Mouse (Mus musculus) megakaryocyte, embryonic 14.5 days (primary cell): ENCODE results near the gene Tnni2. TPM values are rescaled to one million over a fixed set of nuclear protein-coding genes. Genes with fewer than 3 reads are reported as not detected.
A peak's percentile ranks its signal among the peaks of the same experiment; 100 is the strongest.

ENCODE experiments used
- H3K27me3 ChIP-seq: replicated peaks from 2 replicates; pipeline ENCODE3; 2012; ENCODE audit warnings: inconsistent platforms
- H3K36me3 ChIP-seq: replicated peaks from 2 replicates; pipeline ENCODE3; 2012; ENCODE audit warnings: low read length, inconsistent platforms, mixed read lengths
- H3K4me1 ChIP-seq: 2 replicates; pipeline ENCODE4 v1.6.1; 2012; ENCODE audit warnings: inconsistent platforms
- H3K4me3 ChIP-seq: replicated peaks from 2 replicates; pipeline ENCODE3; 2012; ENCODE audit warnings: moderate library complexity, mild to moderate bottlenecking, inconsistent platforms
- H3K9me3 ChIP-seq: 2 replicates; pipeline ENCODE4 v1.6.1; 2012; ENCODE audit warnings: inconsistent platforms
- FLI1 ChIP-seq: IDR thresholded peaks from 2 replicates; pipeline ENCODE4 v1.6.1; 2012; ENCODE audit warnings: low read length, inconsistent platforms, mixed read lengths
- GATA1 ChIP-seq: IDR thresholded peaks from 3 replicates; pipeline ENCODE4 v1.6.1; 2012; ENCODE audit warnings: mixed read lengths, low read length, inconsistent platforms, borderline replicate concordance
- polyA plus RNA-seq: library from polyadenylated mRNA; stranded (reverse); fragments of >175 nt; gene quantifications from 2 replicates; pipeline ENCODE4 v1.2.3, GENCODE M21; 2012; ENCODE audit warnings: low replicate concordance; ENCODE audit not compliant: insufficient read depth

Gene Tnni2
- polyA plus RNA-seq, 1 experiment, result 3.4 TPM

DNA sequence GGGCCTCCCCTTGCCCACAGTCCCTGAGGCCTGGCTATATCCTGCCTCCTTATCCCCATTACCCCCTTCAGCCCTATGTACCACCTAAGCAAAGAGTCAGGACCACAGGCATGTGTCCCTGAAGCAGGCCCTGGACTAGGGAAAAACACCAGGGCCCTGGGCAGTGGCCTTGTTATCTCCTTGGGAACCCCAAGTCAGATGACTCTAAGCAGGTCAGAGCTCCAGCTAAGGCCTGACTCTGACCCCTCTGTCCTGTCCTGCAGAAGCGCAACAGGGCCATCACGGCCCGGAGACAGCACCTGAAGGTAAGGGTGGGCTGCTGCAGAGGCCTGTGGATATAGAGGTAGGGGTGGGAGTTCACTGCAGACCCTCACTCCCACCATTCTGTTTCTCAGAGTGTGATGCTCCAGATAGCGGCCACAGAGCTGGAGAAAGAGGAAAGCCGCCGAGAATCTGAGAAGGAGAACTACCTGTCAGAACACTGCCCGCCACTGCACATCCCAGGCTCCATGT lies 1.4 kb downstream of the Tnni2 start:
- Histone ChIP-seq H3K9me3 (no peaks in the 10 kb centered on the region), H3K4me3 (no peak overlapping the region), H3K4me1 (peaks cover 18% of the 10 kb centered on the region), H3K36me3 (no peaks in the 10 kb centered on the region), H3K27me3 (peaks cover 33% of the 10 kb centered on the region)
- TF ChIP-seq GATA1 (no peak), FLI1 (no peak)

DNA sequence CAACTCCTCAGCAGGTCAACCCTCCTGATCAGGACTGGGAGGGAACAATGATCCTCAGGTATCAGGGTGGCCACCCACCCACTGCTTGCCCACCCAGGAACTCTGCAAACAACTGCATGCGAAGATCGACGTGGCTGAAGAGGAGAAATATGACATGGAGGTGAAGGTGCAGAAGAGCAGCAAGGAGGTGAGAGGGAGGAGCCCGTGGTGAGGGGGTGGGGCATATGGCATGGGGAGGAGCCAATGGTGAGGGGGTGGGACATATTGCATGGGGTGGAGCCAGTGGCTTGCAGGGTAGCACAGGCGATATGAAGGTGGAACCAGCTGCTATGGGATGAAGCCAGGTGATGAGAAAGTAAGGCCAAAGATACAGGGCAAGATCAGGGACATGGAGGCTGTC lies 1.9 kb downstream of the Tnni2 start:
- Histone ChIP-seq H3K4me1 (peaks cover 18% of the 10 kb centered on the region), H3K27me3 (peaks cover 29% of the 10 kb centered on the region), H3K36me3 (no peaks in the 10 kb centered on the region), H3K4me3 (no peak overlapping the region), H3K9me3 (no peaks in the 10 kb centered on the region)
- TF ChIP-seq FLI1 (no peak), GATA1 (no peak)

DNA sequence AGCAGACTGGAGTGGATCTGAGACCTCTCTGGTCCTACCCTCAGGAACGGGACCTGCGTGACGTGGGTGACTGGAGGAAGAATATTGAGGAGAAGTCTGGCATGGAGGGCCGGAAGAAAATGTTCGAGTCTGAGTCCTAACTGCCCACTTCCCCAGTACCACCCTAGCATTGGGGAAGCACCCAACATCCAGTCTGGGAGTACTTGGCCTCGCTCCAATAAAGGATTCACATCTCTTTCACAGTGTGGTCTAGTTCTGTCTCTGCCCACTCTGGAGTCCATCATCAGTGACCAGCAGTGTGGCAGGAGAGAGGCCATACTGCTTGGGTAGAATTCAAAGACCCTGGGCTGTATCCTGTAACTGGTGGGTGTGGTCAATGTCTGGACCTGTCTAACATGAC lies 2.6 kb downstream of the Tnni2 start:
- no peak overlapping the region for H3K4me3 ChIP-seq
- H3K4me1 ChIP-seq, result peaks cover 18% of the 10 kb centered on the region
- no peaks in the 10 kb centered on the region for H3K9me3 ChIP-seq
- H3K27me3 ChIP-seq, result peaks cover 22% of the 10 kb centered on the region
- TF ChIP-seq FLI1 (no peak), GATA1 (no peak)
- H3K36me3 ChIP-seq, result no peaks in the 10 kb centered on the region

DNA sequence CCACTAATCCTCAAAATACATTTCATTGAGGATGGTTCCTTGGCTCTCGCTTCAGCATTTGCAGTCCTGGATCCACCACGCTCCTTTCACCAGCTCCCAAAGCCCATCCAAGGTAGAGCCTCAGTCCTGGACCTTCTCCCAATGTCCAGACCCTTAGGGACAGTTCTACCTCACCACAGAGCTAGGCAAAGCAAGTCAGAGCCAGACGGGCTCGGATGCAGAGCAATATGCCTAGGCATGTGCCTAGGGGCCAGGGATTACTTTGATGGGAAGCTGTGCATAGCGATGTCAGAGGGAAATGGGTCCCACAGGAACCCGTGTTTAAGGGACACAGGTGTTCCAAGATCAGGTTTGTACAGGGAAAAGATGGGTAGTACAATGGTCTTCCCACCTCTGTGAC lies 3.7 kb downstream of the Tnni2 start:
- Histone ChIP-seq H3K9me3 (no peaks in the 10 kb centered on the region), H3K36me3 (no peaks in the 10 kb centered on the region), H3K27me3 (peaks cover 15% of the 10 kb centered on the region), H3K4me3 (no peak overlapping the region), H3K4me1 (peaks cover 18% of the 10 kb centered on the region)
- TF ChIP-seq GATA1 (no peak), FLI1 (no peak)

DNA sequence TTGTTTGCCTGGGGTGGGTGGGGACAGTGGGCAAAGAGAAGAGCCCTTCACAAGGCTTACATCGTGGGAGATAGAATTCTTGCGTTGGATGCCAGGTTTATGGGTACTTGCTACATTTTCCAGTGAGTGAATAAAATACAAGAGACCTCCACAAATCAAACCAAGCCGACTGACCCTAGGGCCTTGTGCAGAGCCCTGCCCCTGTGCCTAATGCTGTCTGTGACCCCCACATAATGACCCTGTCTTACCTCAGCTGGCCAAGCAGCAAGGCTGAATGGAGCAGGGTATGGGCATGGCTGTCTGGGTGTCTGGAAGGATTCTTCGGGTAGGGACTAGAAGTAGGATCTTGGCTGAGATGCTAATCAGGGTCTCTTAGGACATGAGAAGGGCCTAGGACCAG lies 4.7 kb downstream of the Tnni2 start:
- no peak for TF ChIP-seq FLI1
- TF ChIP-seq GATA1, result no peak
- no peaks in the 10 kb centered on the region for H3K36me3 ChIP-seq
- peaks cover 18% of the 10 kb centered on the region for H3K4me1 ChIP-seq
- H3K4me3 ChIP-seq, result no peak overlapping the region
- H3K27me3 ChIP-seq, result peaks cover 15% of the 10 kb centered on the region
- H3K9me3 ChIP-seq, result no peaks in the 10 kb centered on the region

DNA sequence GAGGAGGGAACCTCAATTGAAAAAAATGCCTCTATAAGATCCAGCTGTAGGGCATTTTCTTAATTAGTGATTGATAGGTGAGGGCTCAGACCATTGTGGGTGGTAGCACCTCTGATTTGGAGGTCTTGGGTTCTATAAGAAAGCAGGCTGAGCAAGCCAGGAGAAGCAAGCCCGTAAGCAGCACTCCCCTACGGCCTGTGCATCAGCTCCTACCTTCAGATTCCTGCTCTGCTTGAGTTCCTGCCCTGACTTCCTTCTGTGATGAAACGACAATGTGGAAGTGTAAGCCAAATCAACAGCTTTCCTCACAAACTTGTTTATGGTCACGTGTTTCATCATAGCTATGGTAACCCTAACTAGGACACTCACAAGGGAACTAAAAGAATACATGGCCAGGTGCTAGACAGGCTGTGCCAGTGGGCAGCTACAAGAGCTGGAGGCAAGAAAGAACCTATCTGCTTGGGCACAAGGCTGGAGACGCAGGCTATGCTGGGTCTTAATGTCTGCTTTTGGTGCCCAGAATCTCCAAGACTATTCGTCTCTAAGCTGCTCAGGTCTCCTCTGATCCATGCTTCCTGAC lies 7.5 kb downstream of the Tnni2 start:
- Histone ChIP-seq H3K27me3 (peaks cover 13% of the 10 kb centered on the region), H3K4me1 (peaks cover 4% of the 10 kb centered on the region), H3K9me3 (no peaks in the 10 kb centered on the region), H3K4me3 (no peak overlapping the region), H3K36me3 (no peaks in the 10 kb centered on the region)
- TF ChIP-seq FLI1 (no peak), GATA1 (no peak)

DNA sequence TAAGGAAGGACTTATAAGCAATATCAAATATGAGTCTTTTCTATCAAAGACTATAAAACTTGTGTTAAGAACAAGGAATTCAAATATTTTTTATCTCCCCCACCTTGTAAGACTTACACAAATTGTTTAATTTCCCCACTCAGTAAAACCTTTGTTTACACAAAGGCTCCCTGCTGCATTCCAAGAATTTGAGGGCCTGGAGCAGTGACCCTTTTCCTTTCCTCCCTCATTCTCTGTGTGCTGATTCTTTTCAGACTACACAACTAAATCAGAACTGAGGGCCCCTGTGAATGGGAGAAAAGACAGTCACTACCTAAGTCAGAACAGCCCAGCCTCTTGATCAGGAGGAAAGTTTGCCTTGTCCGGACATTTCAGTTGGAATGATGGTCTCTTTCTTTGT lies 13.1 kb downstream of the Tnni2 start:
- Histone ChIP-seq H3K4me1 (peaks cover 34% of the 10 kb centered on the region), H3K9me3 (no peaks in the 10 kb centered on the region), H3K36me3 (no peaks in the 10 kb centered on the region), H3K27me3 (peaks cover 14% of the 10 kb centered on the region), H3K4me3 (no peak overlapping the region)
- TF ChIP-seq FLI1 (no peak), GATA1 (no peak)

DNA sequence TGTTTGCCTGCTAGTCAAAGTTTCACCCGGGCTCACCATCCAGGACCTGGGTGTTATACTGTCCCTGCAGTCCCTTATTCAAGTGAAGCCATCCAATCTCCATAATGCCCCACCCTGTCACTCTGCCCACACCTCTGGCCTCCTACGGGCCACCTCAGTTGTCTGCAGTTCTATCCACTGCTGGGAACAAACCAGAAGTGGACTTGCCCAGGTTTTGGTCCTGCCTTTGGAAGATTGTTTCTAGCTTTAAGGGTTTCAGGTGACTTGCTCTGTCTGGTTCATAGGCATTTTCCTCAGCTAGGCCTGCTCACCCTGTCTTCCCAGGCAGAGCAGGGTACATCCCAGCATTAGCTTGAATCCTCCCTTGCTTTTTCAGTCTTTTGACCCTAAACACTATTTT lies 13.6 kb downstream of the Tnni2 start:
- peaks cover 18% of the 10 kb centered on the region for H3K27me3 ChIP-seq
- no peak overlapping the region for H3K4me3 ChIP-seq
- no peaks in the 10 kb centered on the region for H3K9me3 ChIP-seq
- TF ChIP-seq GATA1 (no peak), FLI1 (no peak)
- H3K4me1 ChIP-seq, result peaks cover 37% of the 10 kb centered on the region
- H3K36me3 ChIP-seq, result no peaks in the 10 kb centered on the region

DNA sequence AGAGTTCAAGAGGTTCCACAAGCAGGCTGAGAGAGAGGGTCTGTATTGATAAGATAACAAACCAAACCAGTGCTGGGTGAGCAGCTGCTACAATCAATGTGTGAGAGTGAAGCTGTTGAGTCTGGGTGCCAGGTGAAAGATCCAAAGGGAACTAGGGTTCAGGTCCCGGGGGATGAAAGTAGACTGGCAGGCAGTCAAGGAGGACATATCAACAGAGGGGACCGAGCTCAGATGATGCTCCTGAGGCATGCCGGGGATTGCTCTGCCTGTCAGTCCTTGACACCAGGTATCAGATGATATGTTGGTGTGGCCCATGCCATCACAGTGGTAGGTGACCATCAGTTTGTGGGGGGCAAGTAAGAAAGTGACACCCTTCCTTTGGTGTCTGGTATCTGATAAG lies 15.2 kb downstream of the Tnni2 start:
- H3K36me3 ChIP-seq, result no peaks in the 10 kb centered on the region
- H3K4me1 ChIP-seq, result peaks cover 51% of the 10 kb centered on the region
- no peaks in the 10 kb centered on the region for H3K9me3 ChIP-seq
- H3K27me3 ChIP-seq, result peaks cover 27% of the 10 kb centered on the region
- H3K4me3 ChIP-seq, result peak overlapping the region; percentile 17
- no peak for TF ChIP-seq GATA1
- TF ChIP-seq FLI1, result no peak

DNA sequence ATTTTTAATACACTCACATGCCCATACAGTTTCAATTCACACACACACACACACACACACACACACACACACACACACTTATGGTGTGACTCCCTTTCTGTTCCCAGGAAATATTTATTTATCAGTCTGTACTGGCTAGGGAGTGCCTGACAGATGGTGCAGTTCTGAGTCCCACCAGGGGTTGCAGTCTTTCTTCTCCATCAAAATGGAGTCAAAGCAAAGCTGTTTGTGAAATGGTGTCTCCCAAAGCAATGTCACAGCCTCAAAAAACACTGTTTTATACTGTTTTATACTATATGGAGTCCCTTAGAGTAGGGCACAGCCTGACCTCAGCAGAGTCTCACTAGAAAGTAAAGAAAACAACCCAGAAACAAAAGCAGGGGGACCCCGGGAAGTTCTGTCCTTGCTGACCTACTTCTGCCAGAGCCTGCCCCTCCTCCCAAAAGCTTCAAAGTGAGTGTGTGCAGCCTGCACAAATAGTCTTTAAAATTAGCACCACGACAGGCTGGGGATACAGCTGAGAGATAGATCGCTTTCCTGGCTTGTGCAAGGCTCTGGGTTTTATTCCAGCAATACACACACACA lies 15.7 kb downstream of the Tnni2 start:
- no peaks in the 10 kb centered on the region for H3K9me3 ChIP-seq
- peaks cover 32% of the 10 kb centered on the region for H3K27me3 ChIP-seq
- TF ChIP-seq GATA1, result no peak
- TF ChIP-seq FLI1, result no peak
- H3K4me1 ChIP-seq, result peaks cover 56% of the 10 kb centered on the region
- H3K4me3 ChIP-seq, result no peak overlapping the region
- no peaks in the 10 kb centered on the region for H3K36me3 ChIP-seq

DNA sequence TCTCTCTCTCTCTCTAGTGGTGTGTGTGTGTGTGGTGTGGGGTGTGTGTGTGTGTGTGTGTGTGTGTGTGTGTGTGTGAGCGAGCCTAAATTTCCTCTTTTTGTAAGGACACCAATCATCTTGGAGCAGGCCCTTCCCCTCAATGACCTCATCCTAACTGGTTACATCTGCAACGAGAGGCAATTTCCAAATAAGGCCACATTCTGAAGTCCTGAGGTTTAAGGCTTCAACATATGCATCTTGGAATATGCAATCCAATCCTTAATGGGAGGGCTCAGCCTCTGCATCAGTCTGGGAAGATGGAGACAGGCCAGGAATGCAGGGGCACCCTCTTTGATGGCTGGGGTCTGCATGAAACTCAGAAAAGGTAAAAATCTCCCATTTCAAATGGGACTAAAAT lies 16.4 kb downstream of the Tnni2 start:
- Histone ChIP-seq H3K9me3 (no peaks in the 10 kb centered on the region), H3K4me3 (no peak overlapping the region), H3K4me1 (peaks cover 63% of the 10 kb centered on the region), H3K27me3 (peaks cover 39% of the 10 kb centered on the region), H3K36me3 (no peaks in the 10 kb centered on the region)
- TF ChIP-seq GATA1 (no peak), FLI1 (no peak)
